Mouse (Mus musculus): Measurements from ENCODE around the gene Myh1. TPM values are rescaled to one million over a fixed set of nuclear protein-coding genes. Genes with fewer than 3 reads are reported as not detected.

Gene Myh1
- total RNA-seq, 1 experiment: 0.09 TPM

DNA sequence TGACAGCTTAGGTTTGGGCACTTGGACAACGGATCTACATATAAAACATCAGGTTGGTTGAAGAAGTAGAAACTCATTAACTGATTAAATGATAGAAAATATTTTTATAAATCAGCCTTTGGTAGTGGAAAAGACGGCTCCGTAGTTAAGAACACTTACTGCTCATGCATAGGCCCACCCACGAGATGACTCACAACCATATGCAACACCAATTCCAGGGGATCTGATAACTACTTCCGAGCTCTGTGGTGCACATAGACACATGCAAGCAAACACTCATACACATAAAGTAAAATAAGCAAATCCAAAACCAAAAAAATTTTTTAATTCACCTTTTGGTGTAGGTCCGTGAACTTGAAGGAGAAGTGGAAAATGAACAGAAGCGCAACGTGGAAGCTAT, 22.0 kb downstream of the Myh1 start:
- H3K9ac ChIP-seq (ENCODE audit: insufficient read depth, low read depth, low read length, poor library complexity, severe bottlenecking): no peak overlapping the region
- in situ Hi-C loops (cut with MboI; ENCODE audit: low sequenced_read_pairs in 2 of 2, unreplicated experiment in 2 of 2): no loop called here

DNA sequence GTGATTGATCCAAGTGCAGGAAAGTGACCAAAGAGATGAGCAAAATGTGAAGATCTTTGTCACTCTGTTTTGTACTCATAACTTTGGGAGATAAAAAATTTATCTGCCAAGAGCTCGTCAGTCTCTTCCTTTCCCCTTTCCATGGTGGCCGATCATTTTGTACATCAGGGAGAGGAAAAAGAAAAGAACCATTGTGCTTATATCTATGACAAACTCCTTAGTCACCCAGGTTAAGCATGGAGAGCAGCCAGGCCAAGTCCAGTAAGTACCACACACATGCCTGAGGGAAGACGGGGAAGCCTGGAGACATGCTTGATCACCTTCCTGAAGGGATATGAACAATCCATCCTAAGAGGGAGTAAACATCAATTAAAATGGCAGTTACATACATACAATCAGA, 24.6 kb downstream of the Myh1 start:
- Histone ChIP-seq H3K9me3 (ENCODE audit: control insufficient read depth, insufficient read depth, low read depth, low read length) (no peaks in the 10 kb centered on the region), H3K4me3 (ENCODE audit: insufficient read depth in 1 of 2, low read depth in 1 of 2, low read length in 2 of 2, poor library complexity in 1 of 2, severe bottlenecking in 1 of 2) (no peak overlapping the region), H3K36me3 (ENCODE audit: control insufficient read depth, insufficient read depth, low read length, poor library complexity, severe bottlenecking) (no peaks in the 10 kb centered on the region; the same call in 1 of the 2 replicates), H3K27ac (ENCODE audit: insufficient read depth, low read depth, low read length, poor library complexity, severe bottlenecking) (no peak overlapping the region), H3K9ac (ENCODE audit: insufficient read depth, low read depth, low read length, poor library complexity, severe bottlenecking) (no peak overlapping the region), H3K4me1 (ENCODE audit: control insufficient read depth in 2 of 2, insufficient read depth in 2 of 2, low read length in 2 of 2, poor library complexity in 1 of 2) (no peaks in the 10 kb centered on the region)
- in situ Hi-C loops (cut with MboI; ENCODE audit: low sequenced_read_pairs in 2 of 2, unreplicated experiment in 2 of 2): no loop called here
- TF ChIP-seq ZC3H11A (IDR thresholded peaks at IDR 0.05; ENCODE audit: borderline replicate concordance, low read depth, low read length): no peak
- TF ChIP-seq ZNF384 (IDR thresholded peaks at IDR 0.05; ENCODE audit: low read depth, low read length): no peak
- no peak for TF ChIP-seq CHD2 (IDR thresholded peaks at IDR 0.05; ENCODE audit: low read depth, low read length)
- no peak for TF ChIP-seq MAFK (IDR thresholded peaks at IDR 0.05; ENCODE audit: insufficient read depth, low read depth, low read length)
- no peak for TF ChIP-seq HCFC1 (IDR thresholded peaks at IDR 0.05; ENCODE audit: borderline replicate concordance, insufficient read depth, low read length)
- DNase-seq (ENCODE audit: low read depth, low spot score): no peak

More for the DNA sequence above, 22.0 kb downstream of the Myh1 start:
- Histone ChIP-seq H3K36me3 (ENCODE audit: control insufficient read depth, insufficient read depth, low read length, poor library complexity, severe bottlenecking) (no peaks in the 10 kb centered on the region; the same call in 1 of the 2 replicates), H3K4me1 (ENCODE audit: control insufficient read depth in 2 of 2, insufficient read depth in 2 of 2, low read length in 2 of 2, poor library complexity in 1 of 2) (no peaks in the 10 kb centered on the region), H3K4me3 (ENCODE audit: insufficient read depth in 1 of 2, low read depth in 1 of 2, low read length in 2 of 2, poor library complexity in 1 of 2, severe bottlenecking in 1 of 2) (no peak overlapping the region), H3K9me3 (ENCODE audit: control insufficient read depth, insufficient read depth, low read depth, low read length) (no peaks in the 10 kb centered on the region), H3K27ac (ENCODE audit: insufficient read depth, low read depth, low read length, poor library complexity, severe bottlenecking) (no peak overlapping the region)
- DNase-seq (ENCODE audit: low read depth, low spot score): no peak
- TF ChIP-seq CHD2 (IDR thresholded peaks at IDR 0.05; ENCODE audit: low read depth, low read length): no peak
- no peak for TF ChIP-seq ZNF384 (IDR thresholded peaks at IDR 0.05; ENCODE audit: low read depth, low read length)
- no peak for TF ChIP-seq HCFC1 (IDR thresholded peaks at IDR 0.05; ENCODE audit: borderline replicate concordance, insufficient read depth, low read length)

DNA sequence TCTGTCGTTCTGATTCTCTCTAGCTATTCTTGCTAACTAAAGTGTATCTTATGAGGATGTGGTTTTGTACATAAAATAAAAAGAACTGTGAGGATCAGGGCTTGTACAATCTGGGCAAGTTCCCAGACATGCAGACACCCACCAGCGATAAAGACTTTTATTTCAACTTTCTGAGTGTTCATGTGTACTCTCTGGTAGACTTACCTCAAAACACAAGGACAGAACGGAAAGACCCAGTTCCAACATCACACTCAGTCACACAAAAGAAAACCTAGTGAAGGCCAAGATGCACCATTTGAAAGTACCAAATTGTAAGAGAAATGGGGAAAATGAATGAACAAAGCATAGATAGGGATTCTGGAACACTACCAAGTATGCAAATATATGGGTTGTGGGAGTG, 28.9 kb downstream of the Myh1 start:
- H3K9me3 ChIP-seq (ENCODE audit: control insufficient read depth, insufficient read depth, low read depth, low read length): no peaks in the 10 kb centered on the region
- no peaks in the 10 kb centered on the region for H3K4me1 ChIP-seq (ENCODE audit: control insufficient read depth in 2 of 2, insufficient read depth in 2 of 2, low read length in 2 of 2, poor library complexity in 1 of 2)
- H3K36me3 ChIP-seq (ENCODE audit: control insufficient read depth, insufficient read depth, low read length, poor library complexity, severe bottlenecking): no peaks in the 10 kb centered on the region
- H3K9ac ChIP-seq (ENCODE audit: insufficient read depth, low read depth, low read length, poor library complexity, severe bottlenecking): no peak overlapping the region
- H3K4me3 ChIP-seq (ENCODE audit: insufficient read depth in 1 of 2, low read depth in 1 of 2, low read length in 2 of 2, poor library complexity in 1 of 2, severe bottlenecking in 1 of 2): no peak overlapping the region
- no peak for TF ChIP-seq CHD2 (IDR thresholded peaks at IDR 0.05; ENCODE audit: low read depth, low read length)
- DNase-seq (ENCODE audit: low read depth, low spot score): no peak
- no peak overlapping the region for H3K27ac ChIP-seq (ENCODE audit: insufficient read depth, low read depth, low read length, poor library complexity, severe bottlenecking)
- in situ Hi-C loops (cut with MboI; ENCODE audit: low sequenced_read_pairs in 2 of 2, unreplicated experiment in 2 of 2): no loop called here

DNA sequence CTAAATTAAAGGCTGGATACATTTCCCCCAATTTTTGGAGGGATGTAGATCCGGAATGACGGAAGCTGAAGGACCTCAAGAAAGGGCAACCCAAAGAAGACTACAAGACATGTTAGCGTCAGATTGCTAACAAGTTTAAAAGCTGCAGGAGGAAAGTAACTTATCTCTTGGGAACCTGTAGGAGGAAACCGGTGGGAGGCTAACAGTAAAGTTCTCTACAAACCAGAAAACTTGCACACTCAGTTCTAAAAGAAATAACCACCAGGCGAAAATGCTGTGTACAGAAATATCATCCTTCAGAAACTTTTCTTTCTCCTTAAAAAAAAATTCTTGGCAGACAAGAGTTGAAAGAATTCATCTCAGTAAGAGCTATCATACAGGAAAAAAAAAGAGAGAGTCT, 29.3 kb downstream of the Myh1 start:
- TF ChIP-seq ZNF384 (IDR thresholded peaks at IDR 0.05; ENCODE audit: low read depth, low read length) (no peak), CHD2 (IDR thresholded peaks at IDR 0.05; ENCODE audit: low read depth, low read length) (no peak), HCFC1 (IDR thresholded peaks at IDR 0.05; ENCODE audit: borderline replicate concordance, insufficient read depth, low read length) (no peak), MAFK (IDR thresholded peaks at IDR 0.05; ENCODE audit: insufficient read depth, low read depth, low read length) (no peak), ZC3H11A (IDR thresholded peaks at IDR 0.05; ENCODE audit: borderline replicate concordance, low read depth, low read length) (no peak)
- no peaks in the 10 kb centered on the region for H3K36me3 ChIP-seq (ENCODE audit: control insufficient read depth, insufficient read depth, low read length, poor library complexity, severe bottlenecking)
- no peak for DNase-seq (ENCODE audit: low read depth, low spot score)
- H3K27ac ChIP-seq (ENCODE audit: insufficient read depth, low read depth, low read length, poor library complexity, severe bottlenecking): no peak overlapping the region
- no peaks in the 10 kb centered on the region for H3K9me3 ChIP-seq (ENCODE audit: control insufficient read depth, insufficient read depth, low read depth, low read length)
- in situ Hi-C loops (cut with MboI; ENCODE audit: low sequenced_read_pairs in 2 of 2, unreplicated experiment in 2 of 2): no loop called here
- H3K9ac ChIP-seq (ENCODE audit: insufficient read depth, low read depth, low read length, poor library complexity, severe bottlenecking): no peak overlapping the region
- H3K4me3 ChIP-seq (ENCODE audit: insufficient read depth in 1 of 2, low read depth in 1 of 2, low read length in 2 of 2, poor library complexity in 1 of 2, severe bottlenecking in 1 of 2): no peak overlapping the region
- no peaks in the 10 kb centered on the region for H3K4me1 ChIP-seq (ENCODE audit: control insufficient read depth in 2 of 2, insufficient read depth in 2 of 2, low read length in 2 of 2, poor library complexity in 1 of 2)

DNA sequence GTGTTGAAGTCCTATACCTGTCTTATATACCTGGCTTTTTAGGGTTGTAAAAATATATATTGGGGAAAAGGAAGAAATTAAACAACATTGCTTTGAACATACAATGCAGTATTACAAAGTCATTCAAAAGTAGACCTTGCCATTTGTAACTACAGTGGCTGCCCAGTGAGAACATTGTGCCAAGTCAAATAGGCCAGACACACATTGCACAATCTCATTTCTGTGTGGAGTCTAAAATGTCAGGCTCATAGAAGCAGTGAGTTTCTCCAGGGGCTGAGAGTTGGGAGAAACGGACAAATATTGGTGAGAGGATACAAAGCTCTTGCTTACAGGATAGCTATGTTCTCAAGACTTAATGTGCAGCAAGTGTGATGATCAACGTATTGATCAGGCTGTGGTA, 30.1 kb downstream of the Myh1 start:
- Histone ChIP-seq H3K4me3 (ENCODE audit: insufficient read depth in 1 of 2, low read depth in 1 of 2, low read length in 2 of 2, poor library complexity in 1 of 2, severe bottlenecking in 1 of 2) (no peak overlapping the region), H3K4me1 (ENCODE audit: control insufficient read depth in 2 of 2, insufficient read depth in 2 of 2, low read length in 2 of 2, poor library complexity in 1 of 2) (no peaks in the 10 kb centered on the region), H3K9me3 (ENCODE audit: control insufficient read depth, insufficient read depth, low read depth, low read length) (no peaks in the 10 kb centered on the region), H3K27ac (ENCODE audit: insufficient read depth, low read depth, low read length, poor library complexity, severe bottlenecking) (no peak overlapping the region), H3K9ac (ENCODE audit: insufficient read depth, low read depth, low read length, poor library complexity, severe bottlenecking) (no peak overlapping the region), H3K36me3 (ENCODE audit: control insufficient read depth, insufficient read depth, low read length, poor library complexity, severe bottlenecking) (no peaks in the 10 kb centered on the region)
- in situ Hi-C loops (cut with MboI; ENCODE audit: low sequenced_read_pairs in 2 of 2, unreplicated experiment in 2 of 2): no loop called here
- DNase-seq (ENCODE audit: low read depth, low spot score): no peak
- no peak for TF ChIP-seq HCFC1 (IDR thresholded peaks at IDR 0.05; ENCODE audit: borderline replicate concordance, insufficient read depth, low read length)
